Mouse (Mus musculus) right cerebral cortex, postnatal 4 days (tissue): ENCODE measurements around the gene Amigo2.
"Not testable (repeated sequence)": the region's sequence is repeated elsewhere in the genome, so short reads cannot be mapped to it uniquely, and the experiment has no call there.

ENCODE experiments used
- DNase-seq: peaks from one replicate; pipeline ENCODE4 v3.0.0-alpha.2; 2022

Amigo2 gene

DNA sequence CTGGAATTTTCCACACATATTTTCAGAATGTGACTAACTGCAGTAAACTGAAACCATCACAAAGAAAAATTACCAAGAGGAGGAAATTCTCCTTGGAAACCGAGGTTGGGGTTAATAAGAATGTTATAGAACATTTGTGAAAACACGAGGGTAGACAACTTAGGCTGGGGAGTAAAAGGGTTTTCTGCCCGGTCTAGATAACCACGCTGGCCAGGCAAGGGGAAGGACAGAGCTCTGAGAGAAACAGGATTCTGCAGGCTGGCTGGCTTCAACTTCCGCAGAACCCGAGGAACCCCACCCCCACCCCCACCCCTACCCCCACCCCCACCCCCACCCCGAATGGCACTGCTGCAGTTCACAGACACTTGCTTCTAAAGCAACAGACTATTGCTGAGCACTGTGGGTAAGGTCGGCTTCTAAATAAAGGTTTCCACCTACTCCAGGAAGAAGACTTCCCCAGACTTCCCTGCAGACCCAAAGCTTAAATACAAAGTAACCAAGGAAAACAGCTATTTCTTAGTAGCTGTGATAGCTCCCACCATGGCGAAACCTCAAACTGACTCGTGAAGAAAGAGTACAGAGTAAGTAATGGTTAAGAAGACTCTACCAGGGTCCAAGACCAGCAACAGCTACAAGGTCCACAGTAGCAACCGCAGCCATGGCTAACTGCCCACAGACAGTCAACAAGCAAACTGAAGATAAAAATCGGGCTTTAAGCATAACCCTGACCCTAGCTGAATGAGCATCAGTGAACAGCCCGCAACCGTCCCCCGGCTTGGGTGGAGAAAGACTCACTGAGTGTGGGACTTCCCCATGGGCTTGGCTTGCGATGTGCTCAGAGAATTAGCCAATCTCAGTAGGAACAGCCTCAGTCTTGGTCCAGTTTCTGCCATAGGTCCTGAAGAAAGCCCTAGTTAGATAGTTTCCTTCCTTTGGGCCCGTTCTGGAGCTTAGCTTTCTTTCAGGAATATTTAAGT lies 34.3 kb downstream of the Amigo2 start:
- DNase-seq: no peak

GRCm38 (mm10) chr15:97209754-97210153 lies 37.3 kb downstream of the Amigo2 start:
- not testable (repeated sequence) for DNase-seq

DNA sequence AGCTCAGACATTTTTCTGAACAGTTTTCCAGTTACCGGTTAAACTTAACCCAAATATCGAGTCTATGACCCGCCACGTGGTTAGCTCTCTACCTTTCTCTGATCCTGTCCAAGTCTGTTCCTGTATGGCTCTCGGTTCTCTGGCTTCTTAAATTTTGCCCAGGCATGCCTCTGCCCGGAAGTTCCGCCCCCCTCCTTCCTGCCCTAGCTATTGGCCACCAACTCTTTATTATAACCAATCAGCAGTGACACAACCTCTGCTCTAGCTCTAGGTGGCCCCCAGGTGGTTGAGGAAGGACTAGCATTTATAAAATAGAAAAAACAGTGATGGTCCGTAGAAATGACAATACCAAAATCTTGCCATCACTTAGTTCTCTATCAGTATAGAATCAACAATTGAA lies 40.6 kb downstream of the Amigo2 start:
- no peak for DNase-seq

- DNase-seq: no peak
Measured at GRCm38 (mm10) chr15:97205776-97206175, 41.3 kb downstream of the Amigo2 start.

DNA sequence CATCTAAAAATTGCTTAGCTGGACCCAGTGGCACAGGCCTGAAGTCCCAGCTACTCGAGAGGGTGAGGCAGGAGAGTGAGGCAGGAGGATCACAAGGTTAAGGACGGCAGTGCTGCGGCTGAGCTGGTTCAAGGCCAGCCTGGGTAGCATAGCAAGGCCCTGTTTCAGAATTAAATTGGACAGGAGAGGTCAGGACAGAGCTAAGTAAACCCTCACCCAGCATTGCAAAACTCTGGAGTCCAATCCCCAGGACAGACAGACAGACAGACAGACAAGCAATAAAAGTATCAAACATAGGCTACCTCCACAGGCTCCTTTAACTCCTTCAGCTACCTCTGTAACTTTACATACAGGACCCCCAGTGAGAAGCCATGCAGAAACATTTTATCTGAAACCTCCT lies 42.2 kb downstream of the Amigo2 start:
- no peak for DNase-seq

DNA sequence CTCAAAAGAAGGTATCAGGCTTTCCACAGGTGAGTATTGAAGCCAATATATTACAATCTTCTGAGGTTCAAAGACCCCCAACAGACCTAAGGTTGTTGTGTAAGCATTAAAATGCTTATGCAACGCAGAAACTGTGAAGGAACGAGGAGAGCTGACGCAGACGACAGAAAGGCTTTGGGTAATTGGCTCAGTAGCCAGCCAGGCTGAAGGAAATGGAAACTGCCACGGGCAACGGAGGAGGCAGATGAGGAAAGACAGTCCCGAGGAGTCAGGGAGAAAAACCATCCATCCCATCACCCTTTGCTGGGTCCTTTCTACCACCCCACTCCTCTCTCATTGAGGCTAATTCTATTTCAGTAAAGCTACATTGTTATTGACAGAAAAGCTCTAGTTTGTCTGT lies 50.4 kb downstream of the Amigo2 start:
- DNase-seq: no peak

- no peak for DNase-seq
Measured at GRCm38 (mm10) chr15:97195628-97196027, 51.5 kb downstream of the Amigo2 start.
